Mouse (Mus musculus): ENCODE results near the gene Rbmy.
"Not testable (repeated sequence)": the region's sequence is repeated elsewhere in the genome, so short reads cannot be mapped to it uniquely, and the experiment has no call there.

Rbmy gene

DNA sequence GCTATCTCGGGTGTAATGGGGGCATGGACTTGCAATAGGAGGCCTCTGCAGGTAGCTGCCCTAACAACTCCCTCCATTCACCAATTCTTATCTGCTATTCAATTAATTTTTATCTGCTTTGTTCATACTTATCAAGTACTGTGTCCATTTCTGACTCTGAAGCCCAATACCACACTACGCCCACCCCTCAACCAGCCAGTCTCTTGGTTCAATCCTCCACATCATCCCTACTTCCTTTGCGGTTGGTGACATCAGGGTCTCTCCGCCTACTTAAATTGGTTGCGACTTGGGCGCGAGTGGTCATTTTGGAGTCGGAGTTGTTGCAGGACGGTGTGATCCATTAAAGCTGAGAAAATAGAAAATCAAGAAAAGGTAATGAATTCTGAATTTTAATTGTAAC lies at the start of gene Rbmy, which contains the start of gene Gm10256:
Gene Rbmy (plus strand): TSS at position 301 of the 400 bp plus-strand sequence.
Gene Gm10256 (plus strand): TSS at position 320 of the 400 bp plus-strand sequence.
- in situ Hi-C loops (cut with MboI, MseI) = not testable (repeated sequence)

GRCm38 (mm10) chrY:2796105-2796504 lies 34.4 kb upstream of the Rbmy start, which contains the start of gene Gm4064:
Gene Gm4064, minus strand, starts transcription at chrY:2796205.
- in situ Hi-C loops (cut with MboI, MseI) = not testable (repeated sequence)

Measured in T-helper 1 cell (primary cell).